Mouse (Mus musculus) heart, postnatal 0 days (tissue): ENCODE data around the gene Isyna1. TPM values are rescaled to one million over a fixed set of nuclear protein-coding genes. Genes with fewer than 3 reads are reported as not detected.
A peak's percentile ranks its signal among the peaks of the same experiment; 100 is the strongest.

ENCODE experiments used
- ATAC-seq: fragments of 200-750 bp; cut with Nextera tagmentation; 2 replicates; pipeline ENCODE4 v1.8.0; 2017; ENCODE audit warnings: low read depth, moderate number of reproducible peaks, moderate library complexity; ENCODE audit not compliant: insufficient read depth
- DNase-seq: peaks from one replicate; pipeline ENCODE4 v3.0.0-alpha.2; 2016; ENCODE audit warnings: low spot score
- H3K27ac ChIP-seq: fragments of 300-500 bp; sonication (generic); 2 replicates; pipeline ENCODE4 v1.5.1; 2014; ENCODE audit warnings: low read depth, mild to moderate bottlenecking
- H3K27me3 ChIP-seq: fragments of 300-500 bp; sonication (generic); 2 replicates; pipeline ENCODE4 v1.6.1; 2014; ENCODE audit warnings: low read length, mixed read lengths; ENCODE audit not compliant: control insufficient read depth, insufficient read depth
- H3K36me3 ChIP-seq: fragments of 300-500 bp; sonication (generic); replicated peaks from 2 replicates; pipeline ENCODE4 v1.6.1; 2014; ENCODE audit warnings: low read length, mixed read lengths; ENCODE audit not compliant: control insufficient read depth, insufficient read depth
- H3K4me1 ChIP-seq: fragments of 300-500 bp; sonication (generic); 2 replicates; pipeline ENCODE4 v1.6.1; 2014; ENCODE audit warnings: antibody characterized with exemption; ENCODE audit not compliant: control insufficient read depth, insufficient read depth
- H3K4me2 ChIP-seq: fragments of 300-500 bp; sonication (generic); 2 replicates; pipeline ENCODE4 v1.6.1; 2014; ENCODE audit warnings: low read depth, mild to moderate bottlenecking, low read length, moderate library complexity
- H3K4me3 ChIP-seq: fragments of 300-500 bp; sonication (generic); 2 replicates; pipeline ENCODE4 v1.5.1; 2014; ENCODE audit warnings: low read depth, low read length
- H3K9ac ChIP-seq: fragments of 300-500 bp; sonication (generic); replicated peaks from 2 replicates; pipeline ENCODE4 v1.6.1; 2014; ENCODE audit warnings: low read depth, low read length, mixed read lengths
- H3K9me3 ChIP-seq: fragments of 300-500 bp; sonication (generic); replicated peaks from 2 replicates; pipeline ENCODE4 v1.6.1; 2016; ENCODE audit warnings: low read length; ENCODE audit not compliant: control insufficient read depth
- CTCF ChIP-seq: IDR thresholded peaks from 2 replicates; pipeline ENCODE4 v1.5.1; 2016; ENCODE audit warnings: antibody characterized with exemption, control low read depth, low read depth
- EP300 ChIP-seq: IDR thresholded peaks from 2 replicates; pipeline ENCODE4 v1.6.1; 2016; ENCODE audit warnings: antibody characterized with exemption, low read depth
- WGBS: fragments of 180-500 bp; shearing (Covaris S2); extraction: QIAGEN DNeasy Blood & Tissue Kit; methylation state at CpG from one replicate; pipeline ENCODE4 v1.1.7; 2014; 5-methylcytosine and 5-hydroxymethylcytosine counted together
- polyA plus RNA-seq: library from polyadenylated mRNA; unstranded; fragments of >200 nt; fragmentation: Nextera tagmentation; extraction: Ambion mirVana; gene quantifications from 2 replicates; pipeline ENCODE4 v1.2.1, GENCODE M21; 2015
- total RNA-seq: library from RNA; depleted of rRNA; stranded (reverse); fragments of >200 nt; gene quantifications from 2 replicates; pipeline ENCODE4 v1.2.3, GENCODE M21; 2014; ENCODE audit warnings: low replicate concordance

The Isyna1 gene
- total and polyA plus RNA-seq, 2 experiments from 2014 or later: 53.3 to 111 TPM

DNA sequence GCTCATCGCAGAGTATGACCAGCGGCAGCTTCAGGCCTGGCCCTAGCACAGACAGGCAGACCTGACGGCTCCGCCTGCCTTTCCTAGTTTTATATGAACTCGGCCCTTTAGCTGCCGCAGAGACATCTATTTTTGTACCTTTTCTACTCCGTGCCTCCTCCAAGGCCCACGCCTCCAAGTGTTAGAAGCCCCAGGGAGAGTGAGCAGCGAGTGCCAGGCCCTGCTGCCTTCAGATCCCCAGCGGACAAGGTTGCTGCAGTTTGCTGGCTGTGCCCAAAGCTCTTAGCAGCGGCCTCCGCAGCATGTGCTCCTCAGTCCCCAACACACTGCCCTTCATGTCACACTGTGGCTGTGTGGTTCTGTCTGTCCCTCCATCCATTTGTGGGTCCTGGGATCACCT is 2.6 kb upstream of the Isyna1 start:
- H3K9me3 ChIP-seq: no peaks in the 10 kb centered on the region
- peaks cover 10% of the 10 kb centered on the region; the same call in 1 of the 2 replicates for H3K4me1 ChIP-seq
- H3K36me3 ChIP-seq: peaks cover 54% of the 10 kb centered on the region
- H3K27me3 ChIP-seq: no peaks in the 10 kb centered on the region
- ATAC-seq: no peak
- no peak overlapping the region for H3K4me2 ChIP-seq
- TF ChIP-seq CTCF (no peak), EP300 (no peak)
- no peak overlapping the region for H3K9ac ChIP-seq
- H3K27ac ChIP-seq: no peak overlapping the region
- 51% methylated on average over 12 of the region's 12 CpGs for WGBS
- no peak overlapping the region for H3K4me3 ChIP-seq
- DNase-seq: no peak

- 49% methylated on average over 8 of the region's 8 CpGs for WGBS
- Histone ChIP-seq H3K9ac (no peak overlapping the region), H3K27me3 (no peaks in the 10 kb centered on the region), H3K4me2 (0 out of 2 replicates have a peak overlapping the region, but pooled peaks have one; percentile 89), H3K27ac (peak overlapping the region; percentile 56), H3K4me3 (no peak overlapping the region), H3K36me3 (peaks cover 39% of the 10 kb centered on the region), H3K9me3 (no peaks in the 10 kb centered on the region), H3K4me1 (peaks cover 10% of the 10 kb centered on the region; the same call in 1 of the 2 replicates)
- ATAC-seq: no peak
- DNase-seq: no peak
- TF ChIP-seq CTCF (no peak), EP300 (no peak)
Measured at GRCm38 (mm10) chr8:70593173-70593572, 1.0 kb upstream of the Isyna1 start.

GRCm38 (mm10) chr8:70594621-70595564 is 720 bp downstream of the Isyna1 start:
- no peak for DNase-seq
- TF ChIP-seq EP300 (no peak), CTCF (no peak)
- Histone ChIP-seq H3K36me3 (peaks cover 25% of the 10 kb centered on the region), H3K9ac (peak overlapping the region; percentile 37), H3K4me2 (peak overlapping the region; percentile 89), H3K4me1 (peaks cover 14% of the 10 kb centered on the region; the same call in 1 of the 2 replicates), H3K27me3 (no peaks in the 10 kb centered on the region), H3K27ac (peak overlapping the region; percentile 56), H3K4me3 (peak overlapping the region; percentile 49), H3K9me3 (no peaks in the 10 kb centered on the region)
- WGBS: 10% methylated on average over 82 of the region's 82 CpGs
- ATAC-seq: no peak; the same call in 1 of the 2 replicates

GRCm38 (mm10) chr8:70595811-70596210 is 1.6 kb downstream of the Isyna1 start:
- no peaks in the 10 kb centered on the region for H3K27me3 ChIP-seq
- peaks cover 17% of the 10 kb centered on the region for H3K4me1 ChIP-seq
- H3K27ac ChIP-seq: no peak overlapping the region
- WGBS: 94% methylated on average over 12 of the region's 12 CpGs
- DNase-seq: no peak
- no peaks in the 10 kb centered on the region for H3K9me3 ChIP-seq
- no peak for TF ChIP-seq EP300
- no peak for TF ChIP-seq CTCF
- no peak overlapping the region for H3K9ac ChIP-seq
- no peak overlapping the region for H3K4me2 ChIP-seq
- no peak overlapping the region for H3K4me3 ChIP-seq
- no peak for ATAC-seq
- H3K36me3 ChIP-seq: peaks cover 16% of the 10 kb centered on the region

DNA sequence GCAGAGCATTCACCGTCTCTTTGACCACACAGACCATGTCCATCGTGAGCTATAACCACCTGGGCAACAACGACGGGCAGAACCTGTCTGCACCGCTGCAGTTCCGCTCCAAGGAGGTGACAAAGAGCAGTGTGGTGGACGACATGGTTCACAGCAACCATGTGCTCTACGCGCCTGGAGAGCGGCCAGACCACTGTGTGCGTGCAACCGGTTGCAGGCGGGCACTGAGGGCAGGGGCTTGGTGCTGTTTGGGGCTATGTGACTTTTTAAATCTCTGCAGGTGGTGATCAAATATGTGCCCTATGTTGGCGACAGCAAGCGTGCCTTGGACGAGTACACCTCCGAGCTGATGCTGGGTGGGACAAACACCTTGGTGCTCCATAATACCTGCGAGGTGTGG is 2.0 kb downstream of the Isyna1 start:
- no peaks in the 10 kb centered on the region for H3K9me3 ChIP-seq
- no peak overlapping the region for H3K9ac ChIP-seq
- H3K4me3 ChIP-seq: no peak overlapping the region
- H3K4me2 ChIP-seq: no peak overlapping the region
- ATAC-seq: no peak
- DNase-seq: no peak
- peaks cover 21% of the 10 kb centered on the region for H3K4me1 ChIP-seq
- H3K36me3 ChIP-seq: peaks cover 12% of the 10 kb centered on the region
- H3K27ac ChIP-seq: no peak overlapping the region
- H3K27me3 ChIP-seq: no peaks in the 10 kb centered on the region
- 95% methylated on average over 18 of the region's 18 CpGs for WGBS
- no peak for TF ChIP-seq EP300
- TF ChIP-seq CTCF: no peak
